Mouse (Mus musculus) thymus, postnatal 10 days (tissue): Measurements from ENCODE around the gene Macc1.

Source experiments
- DNase-seq, 2 experiments: peaks; one replicate each; pipeline ENCODE4 v3.0.0; 2021; ENCODE audit warnings: low spot score in 2 of 2

Macc1 gene

GRCm38 (mm10) chr12:119483922-119484631, 170.0 kb downstream of the Macc1 start:
- no peak for DNase-seq

GRCm38 (mm10) chr12:119511145-119511544, 197.1 kb downstream of the Macc1 start:
- no peak for DNase-seq
